Mouse (Mus musculus) heart, adult 9 months (tissue): Measurements from ENCODE around the gene Arhgef6.

ENCODE experiments used
- DNase-seq, 2 experiments: peaks; one replicate each; pipeline ENCODE4 v3.0.0; 2022; ENCODE audit warnings: low spot score in 2 of 2

Arhgef6 gene

DNA sequence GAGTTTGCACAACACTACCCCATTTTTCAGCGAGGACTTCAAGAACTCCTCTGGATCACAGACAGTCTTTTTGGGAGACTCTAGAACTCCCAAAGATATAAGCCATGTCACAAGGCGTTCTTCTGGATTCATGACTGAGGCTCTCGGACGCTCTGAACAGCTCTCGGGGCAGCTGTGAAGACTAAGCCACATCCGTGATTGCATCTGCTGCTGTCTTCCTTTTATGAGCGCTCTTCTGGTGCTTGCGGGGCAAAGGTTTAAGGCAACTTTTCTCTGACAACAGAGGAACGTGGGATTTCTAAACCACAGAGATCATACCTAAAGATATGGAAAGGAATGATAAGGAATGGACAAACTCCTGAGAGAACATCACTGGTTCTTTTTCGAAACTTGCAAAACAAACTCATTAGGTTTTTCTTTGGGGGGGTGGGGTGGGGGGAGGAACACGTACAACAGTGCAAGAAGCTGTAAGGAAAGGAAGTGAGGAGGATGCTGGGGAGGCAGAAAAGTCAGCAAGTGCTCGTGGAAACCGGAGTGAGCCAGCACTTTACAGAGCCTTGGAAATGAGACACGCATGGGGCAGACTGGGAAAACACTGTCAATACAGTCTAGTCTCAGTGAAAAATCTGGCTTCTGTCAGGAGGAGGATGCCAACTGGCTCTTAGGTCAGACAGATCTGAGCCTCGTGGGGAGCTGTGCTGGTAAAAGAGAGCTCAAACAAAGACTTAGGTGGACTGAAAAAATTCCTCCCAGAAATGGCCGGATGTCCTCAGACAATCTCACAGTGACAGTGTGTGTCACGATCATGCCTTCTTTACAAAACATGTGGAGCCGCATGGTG is at the start of gene Arhgef6:
Gene Arhgef6, minus strand, starts transcription at position 359 of the 841 bp plus-strand sequence.
- peak; percentile 23 to 29 for DNase-seq

- no peak for DNase-seq
Observed at GRCm38 (mm10) chrX:57380915-57381314, 42.4 kb upstream of the Arhgef6 start.

GRCm38 (mm10) chrX:57378579-57378978 is 40.0 kb upstream of the Arhgef6 start:
- no peak for DNase-seq

DNA sequence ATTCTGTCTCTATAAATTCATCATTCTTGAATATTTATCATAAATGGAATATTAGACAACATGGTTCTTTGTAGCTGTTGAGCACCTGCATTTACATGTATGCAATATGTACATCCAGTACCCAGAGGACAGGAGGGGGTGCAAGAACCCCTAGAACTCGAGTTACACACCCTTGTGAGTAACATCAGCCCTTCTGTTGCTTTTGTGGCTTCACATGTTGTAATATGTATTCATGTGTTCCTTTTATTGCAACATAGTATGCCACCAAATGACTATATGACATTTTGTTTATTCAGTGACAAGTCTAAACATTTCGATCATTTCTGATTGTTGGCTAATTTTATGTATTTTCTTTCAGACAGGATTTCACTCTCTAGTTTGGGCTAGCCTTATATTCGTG is 38.6 kb upstream of the Arhgef6 start:
- DNase-seq = no peak

DNA sequence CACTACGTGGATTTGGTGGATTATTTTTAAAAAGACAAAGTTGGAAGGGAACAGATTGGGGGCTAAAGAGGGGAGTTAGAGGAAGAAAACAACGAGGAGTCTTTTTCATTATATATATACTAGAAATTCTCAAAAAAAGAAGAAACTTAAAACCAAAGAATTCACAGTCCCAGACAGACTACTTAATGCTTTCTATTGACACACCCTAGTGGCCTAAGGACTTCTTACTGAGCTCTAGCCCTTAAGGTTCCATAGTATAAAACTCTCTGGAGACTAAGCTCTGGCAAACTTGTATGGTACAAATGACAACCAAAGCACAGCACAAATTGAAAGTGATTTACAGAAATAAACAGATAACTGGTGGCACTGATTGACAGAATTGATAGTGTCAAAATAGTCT is 35.5 kb upstream of the Arhgef6 start:
- DNase-seq = no peak

DNA sequence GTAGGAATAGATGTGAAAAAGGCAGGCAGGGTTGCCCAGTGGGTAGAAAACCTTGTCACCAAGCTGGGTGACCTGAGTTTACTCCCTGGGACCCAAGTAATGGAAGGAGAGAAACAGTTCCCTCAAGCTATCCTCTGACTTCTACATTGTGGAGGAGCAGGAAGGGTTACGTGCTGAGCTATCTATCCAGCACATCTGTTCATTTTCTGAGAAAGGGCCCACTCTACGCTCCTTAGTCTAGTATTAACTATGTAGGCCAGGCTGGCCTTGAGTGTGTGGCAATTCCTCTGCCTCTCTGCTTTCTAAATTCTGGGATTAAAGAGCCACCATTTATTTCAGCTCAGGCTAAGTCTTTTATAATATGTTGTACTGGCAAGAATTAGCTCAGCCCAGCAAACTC is 35.0 kb upstream of the Arhgef6 start:
- DNase-seq = no peak

DNA sequence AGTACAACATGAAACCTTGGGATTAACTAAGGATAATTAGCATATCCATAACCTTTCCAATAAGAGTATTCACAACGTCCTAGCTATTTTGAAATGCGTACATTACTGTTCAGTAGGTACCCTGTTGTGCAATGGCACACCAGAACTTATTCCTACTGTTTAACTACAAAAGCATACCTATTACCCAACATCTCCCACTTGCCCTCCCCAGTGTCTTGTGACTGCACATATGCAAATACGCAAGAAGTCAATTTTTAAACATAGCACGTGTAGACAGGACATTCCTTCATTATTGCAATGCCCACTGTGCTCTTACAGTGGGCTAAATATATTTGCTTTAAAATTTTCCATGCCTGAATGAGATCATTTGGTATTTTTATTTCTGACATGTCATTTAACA is 34.4 kb upstream of the Arhgef6 start:
- DNase-seq = no peak

DNA sequence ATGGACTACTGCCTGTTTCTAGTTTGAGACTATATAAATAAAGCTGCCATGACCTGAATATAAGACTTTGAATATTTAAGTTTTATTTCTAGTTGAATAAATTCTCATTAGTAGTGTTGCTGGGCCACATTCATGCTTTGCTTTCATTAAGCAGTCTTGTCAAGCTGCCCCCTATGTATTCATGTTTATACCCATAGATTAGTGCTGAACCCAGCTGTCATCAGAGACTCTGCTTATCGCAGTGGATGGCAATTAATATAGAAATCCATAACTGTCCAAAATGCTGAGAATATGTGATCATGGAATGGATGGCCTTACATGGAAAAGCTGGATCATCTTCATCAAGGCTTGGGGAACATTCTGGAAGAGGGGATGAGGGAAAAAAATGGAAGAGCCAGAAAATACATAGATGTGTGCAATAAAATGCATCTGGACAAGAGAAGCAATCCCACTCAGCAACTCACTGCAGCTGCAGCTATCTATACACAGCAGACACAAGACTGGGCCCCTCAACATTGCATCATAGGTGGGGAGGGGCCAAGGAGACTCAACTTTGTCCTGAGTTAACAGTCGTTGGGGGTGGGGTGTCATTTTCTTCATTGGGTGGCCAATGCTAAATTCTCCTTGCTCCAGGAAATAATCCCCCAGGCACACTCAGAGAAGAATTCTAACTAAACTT is 26.5 kb upstream of the Arhgef6 start:
- no peak for DNase-seq

DNA sequence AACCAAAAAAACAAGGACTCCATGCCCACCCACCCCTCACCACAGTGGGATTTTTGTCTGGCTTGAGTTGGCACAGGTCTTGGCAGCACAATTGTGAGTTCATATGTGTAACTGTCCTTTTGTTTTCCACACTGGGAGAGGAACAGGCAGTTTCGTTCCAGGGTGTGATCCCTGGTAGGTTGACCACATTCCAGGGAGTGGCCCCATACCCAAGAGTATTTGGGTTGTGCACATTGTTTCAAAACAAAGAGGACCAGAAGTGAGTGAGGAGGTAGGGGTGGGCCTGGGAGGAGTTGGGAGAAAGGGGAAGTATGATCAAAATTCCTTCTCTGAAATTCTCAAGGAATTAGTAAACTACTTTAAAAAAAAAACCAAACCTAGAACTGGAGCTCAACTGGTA is 20.8 kb upstream of the Arhgef6 start:
- DNase-seq = no peak

DNA sequence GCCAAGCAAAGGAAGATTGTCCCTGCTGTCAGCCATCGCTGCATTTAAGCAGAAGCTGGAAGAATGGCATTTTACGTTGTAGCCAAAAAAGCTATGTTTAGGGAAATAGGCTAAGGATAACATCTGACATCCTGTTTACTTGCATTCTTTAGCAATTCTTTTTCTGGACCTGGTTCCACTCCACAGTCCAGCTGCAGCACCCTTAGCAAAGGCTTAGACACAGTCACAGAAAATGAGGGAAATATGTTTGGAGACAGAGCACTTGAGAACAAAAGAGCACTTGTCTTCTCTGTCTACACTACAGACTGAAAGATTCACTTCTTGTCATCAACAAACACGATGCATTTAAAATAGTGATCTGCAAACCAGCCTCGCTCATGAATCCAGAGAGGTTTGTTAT is 691 bp upstream of the Arhgef6 start:
- peak in 1 of 2 experiments; percentile 17 for DNase-seq

- DNase-seq = no peak
Observed at GRCm38 (mm10) chrX:57337582-57337981, 947 bp downstream of the Arhgef6 start.

- DNase-seq = no peak
Observed at GRCm38 (mm10) chrX:57336958-57337357, 1.6 kb downstream of the Arhgef6 start.

- DNase-seq = no peak
Observed at GRCm38 (mm10) chrX:57335313-57335712, 3.2 kb downstream of the Arhgef6 start.

GRCm38 (mm10) chrX:57327668-57328338 is 10.7 kb downstream of the Arhgef6 start:
- DNase-seq = no peak

DNA sequence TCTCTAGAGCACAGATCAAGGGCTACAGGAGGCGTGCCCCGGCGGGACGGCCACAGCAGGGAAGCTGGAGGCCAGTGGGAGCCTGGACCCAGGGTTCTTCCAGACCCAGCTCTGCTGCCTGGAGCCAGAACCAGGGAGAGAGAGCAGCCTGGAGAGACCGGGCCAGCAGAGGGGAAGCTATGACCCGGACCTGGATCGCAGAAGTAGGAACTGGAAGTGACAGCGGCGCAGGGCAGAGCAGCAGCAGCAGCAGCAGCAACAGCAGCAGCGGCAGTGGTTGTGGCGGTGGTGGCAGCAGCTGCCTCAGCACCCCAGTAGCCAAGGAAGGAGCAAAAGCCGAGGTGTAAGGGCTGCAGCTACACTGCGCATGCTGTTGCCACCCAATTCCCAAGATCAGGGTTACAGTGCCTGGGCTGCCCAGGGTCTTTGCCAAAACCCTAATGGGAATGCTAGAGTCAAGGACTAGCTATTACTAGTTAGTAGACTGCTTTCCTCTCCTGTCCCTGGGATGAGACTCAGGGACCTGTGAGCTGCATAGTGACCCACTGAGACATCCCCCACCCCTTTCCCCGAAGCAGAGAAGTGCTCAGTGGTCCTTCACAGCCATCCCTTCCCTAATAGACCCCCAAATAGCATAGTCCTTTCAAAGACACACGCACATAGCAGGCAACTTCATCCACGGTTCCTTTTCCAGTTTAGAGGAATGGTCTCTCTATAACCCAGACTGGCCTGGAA is 11.9 kb downstream of the Arhgef6 start:
- DNase-seq = peak; percentile 59 to 69

DNA sequence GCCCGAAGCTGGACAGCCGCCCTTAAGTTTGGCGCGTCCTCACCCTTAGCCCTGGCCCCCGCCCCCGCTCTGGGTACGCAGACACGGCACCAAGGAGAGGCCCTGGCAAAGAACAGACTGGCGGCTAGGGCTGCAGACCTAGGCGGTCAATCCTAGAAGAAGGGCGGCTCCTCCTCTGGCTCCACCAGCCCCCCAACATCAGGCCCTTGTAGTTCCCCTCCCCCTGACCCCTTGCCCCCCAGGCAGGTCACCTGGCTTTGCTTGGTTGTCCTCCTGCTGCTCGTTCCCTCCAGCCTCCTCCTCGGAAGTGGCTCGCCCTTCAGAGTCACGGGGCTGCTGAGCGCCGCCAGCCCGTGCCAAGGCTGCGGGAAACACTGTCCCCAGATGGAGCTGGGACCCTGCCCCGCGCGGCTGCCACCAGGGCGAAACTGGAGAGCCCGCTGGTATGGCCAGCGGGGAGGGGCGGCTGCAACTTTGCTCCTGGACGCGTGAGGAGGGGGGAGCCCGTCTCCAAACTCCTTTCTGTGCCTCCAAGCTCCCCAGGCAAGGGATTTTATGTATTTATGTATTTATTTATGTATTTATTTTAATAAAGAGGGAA is 12.6 kb downstream of the Arhgef6 start:
- peak; percentile 35 to 39 for DNase-seq

DNA sequence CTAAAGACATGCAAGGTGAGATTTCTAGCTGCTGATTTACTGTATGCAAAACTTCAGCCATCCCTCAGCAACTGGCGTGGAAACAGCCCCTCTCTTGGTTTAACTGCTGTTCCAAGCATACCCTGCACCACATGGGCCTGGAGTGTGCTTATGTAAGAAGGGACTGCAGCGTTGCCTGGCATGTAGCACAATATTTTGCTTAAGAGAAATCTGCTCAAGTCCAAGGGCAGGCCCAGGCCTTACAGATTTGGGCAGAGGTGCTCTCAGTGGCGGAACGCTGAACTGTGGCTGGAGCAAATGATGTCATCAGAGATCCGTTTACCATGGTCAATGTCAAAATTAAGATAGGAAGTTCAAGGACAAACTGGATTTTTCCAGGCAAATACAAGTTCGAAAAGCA is 13.6 kb downstream of the Arhgef6 start:
- DNase-seq = peak; percentile 52 to 63

- DNase-seq = no peak
Observed at GRCm38 (mm10) chrX:57312066-57312465, 26.5 kb downstream of the Arhgef6 start.

GRCm38 (mm10) chrX:57309993-57310392 is 28.5 kb downstream of the Arhgef6 start:
- DNase-seq = no peak

GRCm38 (mm10) chrX:57306747-57307146 is 31.8 kb downstream of the Arhgef6 start:
- DNase-seq = peak in 1 of 2 experiments; percentile 65

DNA sequence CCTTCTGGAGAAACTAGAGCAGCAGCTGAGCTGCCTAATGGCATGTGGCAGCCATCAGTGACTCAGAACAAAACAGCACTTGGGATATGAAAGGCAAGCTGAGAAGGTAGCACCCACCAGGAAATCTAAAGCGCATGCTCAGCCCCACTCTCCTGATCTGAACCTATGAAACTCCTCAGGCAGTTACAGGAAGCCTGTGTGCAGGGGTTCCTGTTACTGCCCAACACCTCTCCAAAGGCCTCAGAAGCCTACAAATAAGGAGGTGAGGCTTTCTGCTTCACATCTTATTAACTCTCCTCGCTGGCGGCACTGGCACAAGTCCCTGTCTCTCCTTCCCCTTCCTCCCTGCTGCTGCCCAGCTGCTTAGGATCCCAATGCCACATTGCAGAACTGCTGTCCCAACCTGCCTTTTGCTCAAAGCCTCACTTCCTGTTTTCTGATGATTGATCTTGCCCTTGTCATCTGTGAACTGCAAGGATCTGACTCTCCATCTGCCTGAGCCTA is 33.7 kb downstream of the Arhgef6 start:
- DNase-seq = no peak
